Mouse (Mus musculus): Measurements from ENCODE around the gene Slc2a13. TPM values are rescaled to one million over a fixed set of nuclear protein-coding genes. Genes with fewer than 3 reads are reported as not detected.
A peak's percentile ranks its signal among the peaks of the same experiment; 100 is the strongest.

The Slc2a13 gene
- polyA plus RNA-seq, 1 experiment from 2014 or later: 8.9 TPM

- 91% methylated on average over 2 of the region's 2 CpGs for WGBS
- Histone ChIP-seq H3K27ac (no peak overlapping the region), H3K36me3 (replicated peaks; ENCODE audit: control insufficient read depth, insufficient read depth) (no peaks in the 10 kb centered on the region), H3K4me1 (replicated peaks; ENCODE audit: control insufficient read depth, insufficient read depth, low read length) (no peaks in the 10 kb centered on the region), H3K4me2 (replicated peaks) (no peak overlapping the region), H3K9ac (no peak overlapping the region), H3K4me3 (replicated peaks; ENCODE audit: low read length) (no peak overlapping the region), H3K27me3 (ENCODE audit: control insufficient read depth, insufficient read depth, low read length) (no peaks in the 10 kb centered on the region), H3K9me3 (ENCODE audit: control insufficient read depth, low read length) (0 out of 2 replicates have a peak, but pooled peaks cover 11% of the 10 kb centered on the region)
- ATAC-seq (ENCODE audit: low FRiP score) (no peak), DNase-seq (ENCODE audit: low spot score) (no peak)
Observed at GRCm38 (mm10) chr15:91473690-91474409, 99.2 kb downstream of the Slc2a13 start.

GRCm38 (mm10) chr15:91465331-91465730 lies 107.7 kb downstream of the Slc2a13 start:
- Histone ChIP-seq H3K9me3 (ENCODE audit: control insufficient read depth, low read length) (no peaks in the 10 kb centered on the region), H3K27ac (no peak overlapping the region), H3K36me3 (replicated peaks; ENCODE audit: control insufficient read depth, insufficient read depth) (no peaks in the 10 kb centered on the region), H3K4me3 (replicated peaks; ENCODE audit: low read length) (no peak overlapping the region), H3K27me3 (ENCODE audit: control insufficient read depth, insufficient read depth, low read length) (no peaks in the 10 kb centered on the region), H3K4me1 (replicated peaks; ENCODE audit: control insufficient read depth, insufficient read depth, low read length) (0 out of 2 replicates have a peak, but pooled peaks cover 3% of the 10 kb centered on the region), H3K9ac (no peak overlapping the region), H3K4me2 (replicated peaks) (no peak overlapping the region)
- DNase-seq (ENCODE audit: low spot score) (no peak), ATAC-seq (ENCODE audit: low FRiP score) (no peak)
- 84% methylated on average over 3 of the region's 3 CpGs for WGBS

DNA sequence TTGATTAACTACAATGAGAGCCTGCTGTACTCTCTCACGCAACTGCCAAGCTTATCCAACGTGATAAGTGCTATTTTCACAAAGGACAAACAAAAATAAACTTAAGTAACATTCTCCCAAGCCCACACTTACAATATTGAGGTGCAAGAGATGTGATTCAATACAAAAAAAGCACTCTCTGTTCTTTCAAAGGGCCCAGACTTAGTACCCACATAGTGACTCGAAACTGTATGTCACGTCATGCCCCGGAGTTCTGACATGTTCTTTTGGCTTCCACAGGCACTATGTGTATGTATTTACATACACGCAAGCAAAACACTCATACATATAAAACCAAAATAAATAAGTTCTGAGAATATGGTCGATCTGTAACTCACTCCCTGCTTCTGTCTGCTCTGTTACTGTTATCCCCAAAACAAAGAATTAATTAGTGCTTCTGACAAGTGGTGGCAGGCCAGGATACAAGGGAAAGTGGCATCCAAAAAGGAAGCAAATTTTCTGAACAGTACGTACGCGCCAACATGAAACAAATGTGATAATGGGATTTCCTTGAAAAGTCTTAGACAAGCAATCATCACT lies 109.1 kb downstream of the Slc2a13 start:
- no peak for DNase-seq (ENCODE audit: low spot score)
- Histone ChIP-seq H3K4me2 (replicated peaks) (no peak overlapping the region), H3K9me3 (ENCODE audit: control insufficient read depth, low read length) (no peaks in the 10 kb centered on the region), H3K9ac (no peak overlapping the region), H3K36me3 (replicated peaks; ENCODE audit: control insufficient read depth, insufficient read depth) (no peaks in the 10 kb centered on the region), H3K4me1 (replicated peaks; ENCODE audit: control insufficient read depth, insufficient read depth, low read length) (0 out of 2 replicates have a peak, but pooled peaks cover 3% of the 10 kb centered on the region), H3K4me3 (replicated peaks; ENCODE audit: low read length) (no peak overlapping the region), H3K27ac (no peak overlapping the region), H3K27me3 (ENCODE audit: control insufficient read depth, insufficient read depth, low read length) (no peaks in the 10 kb centered on the region)
- no peak for ATAC-seq (ENCODE audit: low FRiP score)
- 93% methylated on average over 10 of the region's 10 CpGs for WGBS

- 65% methylated on average over 16 of the region's 16 CpGs for WGBS
- H3K27ac ChIP-seq: no peak overlapping the region
Observed at GRCm38 (mm10) chr15:91463026-91463661, 109.9 kb downstream of the Slc2a13 start.

GRCm38 (mm10) chr15:91461940-91462339 lies 111.1 kb downstream of the Slc2a13 start:
- Histone ChIP-seq H3K4me3 (replicated peaks; ENCODE audit: low read length) (no peak overlapping the region), H3K27me3 (ENCODE audit: control insufficient read depth, insufficient read depth, low read length) (no peaks in the 10 kb centered on the region), H3K27ac (no peak overlapping the region), H3K36me3 (replicated peaks; ENCODE audit: control insufficient read depth, insufficient read depth) (no peaks in the 10 kb centered on the region), H3K9ac (no peak overlapping the region), H3K4me1 (replicated peaks; ENCODE audit: control insufficient read depth, insufficient read depth, low read length) (0 out of 2 replicates have a peak, but pooled peaks cover 3% of the 10 kb centered on the region), H3K9me3 (ENCODE audit: control insufficient read depth, low read length) (no peaks in the 10 kb centered on the region), H3K4me2 (replicated peaks) (no peak overlapping the region)
- 31% methylated on average over 2 of the region's 2 CpGs for WGBS
- DNase-seq (ENCODE audit: low spot score): peak; percentile 59
- ATAC-seq (ENCODE audit: low FRiP score): no peak

More at GRCm38 (mm10) chr15:91463026-91463661, 109.9 kb downstream of the Slc2a13 start:
- Histone ChIP-seq H3K4me1 (replicated peaks; ENCODE audit: control insufficient read depth, insufficient read depth, low read length) (0 out of 2 replicates have a peak, but pooled peaks cover 3% of the 10 kb centered on the region), H3K4me2 (replicated peaks) (no peak overlapping the region), H3K9me3 (ENCODE audit: control insufficient read depth, low read length) (no peaks in the 10 kb centered on the region), H3K9ac (no peak overlapping the region), H3K36me3 (replicated peaks; ENCODE audit: control insufficient read depth, insufficient read depth) (no peaks in the 10 kb centered on the region), H3K27me3 (ENCODE audit: control insufficient read depth, insufficient read depth, low read length) (no peaks in the 10 kb centered on the region), H3K4me3 (replicated peaks; ENCODE audit: low read length) (no peak overlapping the region)
- ATAC-seq (ENCODE audit: low FRiP score) (no peak), DNase-seq (ENCODE audit: low spot score) (no peak)

- Histone ChIP-seq H3K4me1 (replicated peaks; ENCODE audit: control insufficient read depth, insufficient read depth, low read length) (no peaks in the 10 kb centered on the region), H3K27ac (no peak overlapping the region), H3K9me3 (ENCODE audit: control insufficient read depth, low read length) (no peaks in the 10 kb centered on the region), H3K36me3 (replicated peaks; ENCODE audit: control insufficient read depth, insufficient read depth) (no peaks in the 10 kb centered on the region), H3K27me3 (ENCODE audit: control insufficient read depth, insufficient read depth, low read length) (no peaks in the 10 kb centered on the region), H3K4me3 (replicated peaks; ENCODE audit: low read length) (no peak overlapping the region), H3K9ac (no peak overlapping the region), H3K4me2 (replicated peaks) (no peak overlapping the region)
- no peak for ATAC-seq (ENCODE audit: low FRiP score)
- 84% methylated on average over 2 of the region's 2 CpGs for WGBS
- DNase-seq (ENCODE audit: low spot score): no peak
Observed at GRCm38 (mm10) chr15:91457202-91457601, 115.9 kb downstream of the Slc2a13 start.

DNA sequence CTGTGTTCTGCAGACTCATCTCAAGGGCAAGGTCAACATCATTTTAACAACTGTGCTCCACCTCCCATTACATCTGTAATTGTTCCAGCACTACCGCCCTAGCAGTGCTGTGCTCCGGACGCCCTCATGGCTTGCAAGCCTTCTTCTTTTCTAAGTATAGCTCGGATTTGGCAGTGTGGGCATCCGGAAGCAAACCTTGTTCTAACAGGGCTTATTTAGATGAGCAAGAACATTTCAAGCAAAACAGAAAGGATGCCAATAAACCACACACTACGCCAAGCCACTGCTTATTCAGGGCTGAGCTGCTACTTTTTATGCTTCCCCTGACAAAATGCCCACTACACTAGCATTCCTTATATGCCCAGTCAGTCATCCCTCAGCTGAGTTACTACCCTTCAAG lies 127.7 kb downstream of the Slc2a13 start:
- H3K27ac ChIP-seq: no peak overlapping the region
- H3K4me2 ChIP-seq (replicated peaks): no peak overlapping the region
- H3K9me3 ChIP-seq (ENCODE audit: control insufficient read depth, low read length): peaks cover 14% of the 10 kb centered on the region
- H3K27me3 ChIP-seq (ENCODE audit: control insufficient read depth, insufficient read depth, low read length): no peaks in the 10 kb centered on the region
- WGBS: 88% methylated on average over 6 of the region's 6 CpGs
- no peaks in the 10 kb centered on the region for H3K4me1 ChIP-seq (replicated peaks; ENCODE audit: control insufficient read depth, insufficient read depth, low read length)
- ATAC-seq (ENCODE audit: low FRiP score): no peak
- H3K36me3 ChIP-seq (replicated peaks; ENCODE audit: control insufficient read depth, insufficient read depth): no peaks in the 10 kb centered on the region
- no peak overlapping the region for H3K4me3 ChIP-seq (replicated peaks; ENCODE audit: low read length)
- H3K9ac ChIP-seq: no peak overlapping the region
- DNase-seq (ENCODE audit: low spot score): no peak

GRCm38 (mm10) chr15:91443449-91443848 lies 129.6 kb downstream of the Slc2a13 start:
- Histone ChIP-seq H3K27me3 (ENCODE audit: control insufficient read depth, insufficient read depth, low read length) (no peaks in the 10 kb centered on the region), H3K36me3 (replicated peaks; ENCODE audit: control insufficient read depth, insufficient read depth) (no peaks in the 10 kb centered on the region), H3K4me3 (replicated peaks; ENCODE audit: low read length) (no peak overlapping the region), H3K9ac (no peak overlapping the region), H3K4me1 (replicated peaks; ENCODE audit: control insufficient read depth, insufficient read depth, low read length) (no peaks in the 10 kb centered on the region), H3K9me3 (ENCODE audit: control insufficient read depth, low read length) (no peaks in the 10 kb centered on the region), H3K4me2 (replicated peaks) (no peak overlapping the region), H3K27ac (no peak overlapping the region)
- ATAC-seq (ENCODE audit: low FRiP score) (no peak), DNase-seq (ENCODE audit: low spot score) (no peak)
- 55% methylated on average over 8 of the region's 8 CpGs for WGBS

DNA sequence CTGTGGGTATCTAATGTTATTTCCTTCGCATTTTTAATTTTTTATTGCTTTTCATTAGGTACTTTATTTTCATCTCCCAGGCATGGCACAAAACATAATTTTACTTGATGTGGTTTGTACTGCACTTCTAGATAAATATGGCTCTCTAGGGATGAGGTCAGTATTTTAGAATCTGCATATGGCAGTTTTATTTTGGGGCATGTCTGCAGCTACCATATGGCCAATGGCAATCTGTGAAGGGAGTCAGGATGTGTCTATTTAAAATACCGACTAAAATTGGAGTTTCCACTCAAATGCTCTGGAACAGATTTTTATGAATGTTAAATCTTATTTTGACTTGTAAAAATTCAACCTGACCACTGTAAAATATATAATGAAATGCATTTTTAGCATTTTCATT lies 133.2 kb downstream of the Slc2a13 start:
- no peak for DNase-seq (ENCODE audit: low spot score)
- Histone ChIP-seq H3K36me3 (replicated peaks; ENCODE audit: control insufficient read depth, insufficient read depth) (no peaks in the 10 kb centered on the region), H3K9ac (no peak overlapping the region), H3K4me1 (replicated peaks; ENCODE audit: control insufficient read depth, insufficient read depth, low read length) (no peaks in the 10 kb centered on the region), H3K4me3 (replicated peaks; ENCODE audit: low read length) (no peak overlapping the region), H3K27ac (no peak overlapping the region), H3K4me2 (replicated peaks) (no peak overlapping the region), H3K9me3 (ENCODE audit: control insufficient read depth, low read length) (no peaks in the 10 kb centered on the region), H3K27me3 (ENCODE audit: control insufficient read depth, insufficient read depth, low read length) (no peaks in the 10 kb centered on the region)
- 88% methylated on average over 2 of the region's 2 CpGs for WGBS
- no peak for ATAC-seq (ENCODE audit: low FRiP score)
